Mouse (Mus musculus) ZHBTc4 (cell line): ENCODE measurements around the gene Nectin4.

ENCODE experiments used
- DNase-seq: peaks from one replicate; pipeline ENCODE4 v3.0.0-alpha.2; 2011; ENCODE audit warnings: low read depth, low spot score

Nectin4 gene

DNA sequence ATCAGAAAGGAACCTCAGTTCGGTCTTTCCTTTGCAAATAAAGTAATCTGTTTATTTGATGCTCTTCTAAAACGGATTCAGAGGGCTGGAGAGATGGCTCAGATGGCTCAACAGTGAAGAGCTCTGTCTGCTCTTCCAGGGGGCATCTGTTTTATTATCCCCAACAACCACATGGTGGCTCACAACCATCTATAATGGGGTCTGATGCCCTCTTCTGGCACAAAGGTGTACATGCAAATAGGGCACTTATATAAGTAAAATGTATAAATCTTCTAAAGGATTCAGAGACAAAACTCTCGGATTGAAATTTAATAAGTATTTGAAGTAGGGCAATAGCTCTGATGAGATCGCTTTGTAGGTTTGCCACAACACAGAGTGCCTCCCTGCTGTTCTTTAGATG lies 11.5 kb upstream of the Nectin4 start:
- DNase-seq, result peak; percentile 25

- no peak for DNase-seq
Observed at GRCm38 (mm10) chr1:171360253-171360652, 9.6 kb upstream of the Nectin4 start.

GRCm38 (mm10) chr1:171360656-171361055 lies 9.2 kb upstream of the Nectin4 start, which contains the start of gene Klhdc9:
TSS of gene Klhdc9 (minus strand) at chr1:171360798.
- DNase-seq, result peak; percentile 97

DNA sequence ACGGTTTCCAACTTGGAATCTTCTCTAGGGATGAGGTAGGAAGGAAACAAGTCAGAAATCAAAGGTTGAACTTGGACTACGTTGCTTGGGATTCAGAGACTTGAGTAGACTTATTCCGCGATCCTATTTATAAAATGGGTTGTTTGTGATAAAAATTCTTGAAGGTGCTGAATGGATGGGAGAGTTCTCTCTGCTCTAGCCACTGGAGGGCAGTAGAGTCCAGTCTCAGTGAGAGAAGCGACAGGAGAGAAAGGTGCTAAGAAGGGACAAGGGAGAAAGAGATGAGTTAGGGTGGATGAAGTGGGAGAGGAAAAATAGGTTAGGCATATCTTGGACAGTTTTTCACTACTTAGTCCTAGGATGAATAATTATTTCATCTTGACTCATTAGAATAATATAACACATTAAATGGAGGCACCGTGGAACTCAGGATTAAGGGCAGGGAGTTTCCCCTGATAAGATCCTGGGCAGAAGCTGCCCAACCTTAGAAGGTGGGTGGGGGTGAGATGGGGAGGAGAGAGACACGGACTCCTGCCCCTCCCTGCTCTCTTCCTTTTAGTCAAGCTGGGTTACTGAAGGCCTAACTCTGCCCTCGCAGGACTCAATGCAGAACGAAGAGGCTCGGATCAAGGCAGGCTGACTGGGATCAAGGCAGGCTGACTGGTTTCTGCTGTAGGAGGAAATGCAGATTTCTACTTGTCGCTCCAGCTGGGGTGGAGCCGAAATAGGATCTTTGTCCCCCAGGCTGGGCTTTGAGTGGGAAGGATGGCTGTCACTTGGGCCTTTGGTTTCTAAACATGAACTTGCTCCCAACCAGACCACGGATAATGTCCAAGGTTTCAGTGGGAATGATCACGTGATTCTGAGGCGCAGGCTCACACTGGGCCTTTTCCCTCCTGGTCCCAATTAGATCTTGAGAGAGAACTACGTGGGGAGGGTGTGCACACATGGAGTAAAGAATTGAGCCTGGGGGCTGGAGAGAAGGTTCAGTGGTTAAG lies 8.5 kb upstream of the Nectin4 start:
- DNase-seq, result peak; percentile 88

DNA sequence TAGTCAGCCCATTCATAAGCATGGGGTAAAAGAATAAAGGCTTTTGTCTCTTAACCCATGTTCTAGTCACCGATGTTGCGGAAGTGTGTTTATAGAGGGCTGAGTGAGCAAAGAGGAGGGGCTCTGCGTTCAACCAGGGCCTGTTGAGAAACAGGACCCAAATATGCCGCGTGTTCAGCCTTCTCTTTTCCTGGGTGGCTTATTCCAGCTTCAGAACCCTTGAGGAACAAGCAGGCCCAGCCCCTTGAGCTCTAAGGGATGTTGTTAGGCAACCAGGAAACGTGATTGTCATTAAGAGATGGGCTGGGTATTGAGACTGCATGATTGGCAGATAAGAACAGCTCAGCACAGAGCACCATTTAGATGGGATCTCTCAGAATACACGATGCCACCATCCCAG lies 4.0 kb upstream of the Nectin4 start:
- no peak for DNase-seq

DNA sequence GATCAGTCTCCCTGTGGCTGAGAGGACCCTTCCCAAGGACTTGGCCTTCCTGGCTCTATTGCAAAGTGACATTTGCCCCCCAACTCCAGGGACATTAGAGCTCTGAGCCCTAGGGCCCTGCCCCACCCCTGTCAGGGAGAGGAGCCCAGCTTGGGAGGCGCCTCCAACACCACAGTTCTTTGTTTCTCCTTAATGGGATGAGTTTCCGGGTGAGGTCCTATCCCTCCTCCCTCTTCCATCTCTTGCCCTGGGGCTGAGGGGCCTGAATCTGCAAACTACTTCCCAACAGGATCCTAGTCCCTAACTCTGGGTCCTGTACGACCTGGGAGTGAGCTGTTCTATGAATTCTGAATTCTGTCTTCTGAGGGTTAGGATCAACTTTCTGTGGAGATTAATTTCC lies 3.0 kb downstream of the Nectin4 start:
- DNase-seq, result peak; percentile 50

- DNase-seq, result no peak
Observed at GRCm38 (mm10) chr1:171373946-171374345, 4.0 kb downstream of the Nectin4 start.

DNA sequence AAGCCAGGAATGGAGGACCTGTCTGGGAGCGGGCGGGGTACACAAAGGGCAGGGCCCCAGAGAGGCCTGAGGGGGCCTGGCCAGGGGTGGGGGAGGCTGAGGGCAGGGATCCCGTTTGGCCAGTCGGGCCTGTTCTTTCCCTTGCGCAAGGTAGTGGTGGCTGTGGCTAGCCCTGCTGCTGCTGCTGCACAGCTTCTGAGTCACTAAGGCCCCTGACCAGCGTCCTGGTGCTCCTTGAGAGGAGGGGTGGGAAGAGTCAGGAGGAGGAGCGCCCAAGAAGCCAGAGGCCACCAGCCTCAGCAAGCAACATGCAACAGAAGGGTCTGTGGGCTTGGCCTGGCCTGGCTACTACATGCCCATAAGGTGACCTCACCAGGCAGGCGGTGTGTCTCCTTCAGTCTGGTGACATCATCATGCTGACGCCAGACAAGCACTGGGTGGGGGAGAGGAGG lies 5.8 kb downstream of the Nectin4 start:
- DNase-seq, result no peak

GRCm38 (mm10) chr1:171378298-171378697 lies 8.4 kb downstream of the Nectin4 start:
- no peak for DNase-seq

DNA sequence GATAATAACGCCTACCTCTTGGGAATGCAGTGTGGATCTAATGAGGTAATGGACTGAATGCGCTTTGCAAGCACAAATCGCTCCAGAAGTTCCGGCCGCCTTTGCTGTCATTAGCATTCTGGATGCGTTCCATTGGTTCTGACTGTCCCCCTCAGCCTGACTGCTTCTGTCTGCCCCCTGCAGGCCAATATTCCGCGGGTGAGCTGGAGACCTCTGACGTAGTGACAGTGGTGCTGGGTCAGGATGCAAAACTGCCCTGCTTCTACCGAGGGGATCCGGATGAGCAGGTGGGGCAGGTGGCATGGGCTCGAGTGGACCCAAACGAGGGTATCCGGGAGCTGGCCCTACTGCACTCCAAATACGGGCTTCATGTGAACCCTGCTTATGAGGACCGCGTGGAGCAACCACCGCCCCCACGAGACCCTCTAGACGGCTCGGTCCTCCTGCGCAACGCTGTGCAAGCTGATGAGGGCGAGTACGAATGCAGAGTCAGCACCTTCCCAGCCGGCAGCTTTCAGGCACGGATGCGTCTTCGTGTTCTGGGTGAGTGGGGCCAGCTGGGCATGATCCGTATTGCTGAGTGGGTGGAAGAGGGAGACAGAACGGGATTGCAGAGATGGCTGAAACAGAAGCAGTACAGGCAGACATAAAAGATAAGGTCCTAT lies 10.2 kb downstream of the Nectin4 start:
- DNase-seq, result peak; percentile 90

- no peak for DNase-seq
Observed at GRCm38 (mm10) chr1:171382096-171382620, 12.3 kb downstream of the Nectin4 start.

- peak; percentile 39 for DNase-seq
Observed at GRCm38 (mm10) chr1:171384361-171384760, 14.5 kb downstream of the Nectin4 start.

DNA sequence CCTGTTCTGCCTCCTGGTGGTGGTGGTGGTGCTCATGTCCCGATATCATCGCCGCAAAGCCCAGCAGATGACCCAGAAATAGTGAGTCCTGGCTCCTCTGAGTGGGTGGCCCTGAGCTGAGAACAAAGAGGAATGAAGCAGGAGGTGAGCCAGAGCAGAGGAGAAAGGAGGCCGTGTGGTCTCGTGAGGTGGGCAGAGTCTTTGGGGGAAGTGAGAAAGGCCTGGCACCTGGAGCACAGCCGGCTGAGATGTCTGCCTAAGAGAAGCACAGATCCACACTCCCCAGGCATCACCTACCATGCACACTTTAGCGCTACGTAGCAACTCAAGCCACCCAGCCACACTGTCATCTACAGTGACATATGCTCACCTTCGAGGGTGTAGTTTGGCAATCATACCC lies 15.3 kb downstream of the Nectin4 start:
- no peak for DNase-seq

- peak; percentile 68 for DNase-seq
Observed at GRCm38 (mm10) chr1:171387099-171387498, 17.2 kb downstream of the Nectin4 start.

DNA sequence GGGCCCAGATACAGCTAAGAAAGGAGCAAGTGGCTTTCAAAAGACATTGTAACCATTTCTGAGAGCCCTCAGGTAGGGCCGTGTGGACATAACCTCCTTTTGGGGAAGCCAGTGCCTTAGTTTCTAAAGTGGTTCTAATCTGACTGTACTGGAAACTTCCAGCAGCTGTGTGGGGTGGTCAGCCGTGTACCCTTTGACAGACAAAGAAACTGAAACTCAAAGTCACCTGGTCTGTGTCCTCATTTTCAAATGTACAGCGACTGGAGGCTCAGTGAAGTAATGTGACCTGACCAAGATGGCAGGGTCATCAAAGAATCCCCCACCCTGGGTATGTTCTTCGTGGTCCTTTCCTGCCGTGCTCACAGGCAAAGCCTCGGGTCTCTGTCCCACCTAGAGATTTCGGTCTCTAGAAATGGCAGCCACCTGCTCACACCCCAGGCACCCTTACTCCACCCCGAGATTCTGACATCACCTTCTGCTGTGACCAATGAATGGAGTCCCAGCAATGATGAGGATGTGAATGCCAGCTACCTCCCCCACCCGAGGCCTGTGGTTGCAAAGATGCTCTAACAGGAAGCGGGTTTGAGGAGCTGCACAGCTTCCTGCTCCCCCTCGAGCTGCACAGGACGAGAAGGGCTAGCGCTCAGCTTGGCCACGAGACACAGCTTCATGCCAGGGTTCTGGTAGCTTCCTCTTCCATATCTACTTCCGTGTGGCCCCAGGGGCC lies 18.6 kb downstream of the Nectin4 start, which contains the start of gene Arhgap30:
Arhgap30 (plus strand) TSS at position 579 of the 727 bp plus-strand sequence.
- no peak for DNase-seq

- no peak for DNase-seq
Observed at GRCm38 (mm10) chr1:171390101-171390500, 20.2 kb downstream of the Nectin4 start.

GRCm38 (mm10) chr1:171401821-171402220 lies 31.9 kb downstream of the Nectin4 start:
- DNase-seq, result peak; percentile 85

DNA sequence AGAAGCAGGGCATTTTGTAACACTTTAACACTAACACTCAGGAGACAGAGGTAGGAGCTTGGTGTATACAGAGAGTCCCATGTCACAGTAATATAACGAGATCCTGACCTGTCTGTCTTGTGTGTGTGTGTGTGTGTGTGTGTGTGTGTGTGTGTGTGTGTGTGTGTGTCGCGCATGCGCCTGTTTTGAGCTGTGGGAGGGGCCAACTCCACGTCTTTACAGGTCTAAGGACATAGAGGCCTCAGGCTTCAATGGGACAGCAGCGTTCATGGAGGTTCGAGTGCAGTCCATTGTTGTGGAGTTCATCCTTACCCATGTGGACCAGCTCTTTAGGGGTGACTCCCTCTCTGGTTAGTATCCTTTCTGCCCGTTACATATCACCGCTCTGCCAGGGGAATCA lies 33.1 kb downstream of the Nectin4 start:
- peak; percentile 61 for DNase-seq

GRCm38 (mm10) chr1:171407263-171407662 lies 37.4 kb downstream of the Nectin4 start:
- no peak for DNase-seq

DNA sequence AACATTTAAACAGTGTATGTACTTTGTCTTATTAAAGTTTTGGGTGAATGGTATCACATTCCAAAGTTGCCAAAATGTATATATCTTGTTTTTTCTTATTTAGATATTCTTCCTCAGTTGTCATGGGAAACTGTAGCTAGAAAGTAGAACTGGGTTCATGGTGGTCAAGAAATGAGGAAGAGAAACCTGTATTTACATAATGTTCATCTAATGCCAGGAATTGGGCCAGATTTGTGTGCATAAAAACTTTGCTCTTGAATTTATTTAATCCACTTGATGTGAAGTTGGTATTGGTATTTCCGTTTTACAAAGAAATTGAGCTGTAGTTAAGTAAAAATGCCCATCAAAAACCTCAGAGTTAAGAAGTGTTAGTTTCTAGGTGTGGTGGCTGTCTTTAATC lies 40.3 kb downstream of the Nectin4 start:
- DNase-seq, result no peak

- DNase-seq, result peak; percentile 98
Observed at GRCm38 (mm10) chr1:171410947-171411484, 41.1 kb downstream of the Nectin4 start, which contains the start of gene Usf1. TSS of gene Usf1 (plus strand) at chr1:171411313.
